Mouse (Mus musculus) NIH3T3 (cell line): ENCODE results near the gene Fbxo40.

ENCODE experiments used
- DNase-seq: peaks from one replicate; pipeline ENCODE4 v3.0.0-alpha.2; 2012; ENCODE audit warnings: low read depth

Fbxo40 gene

DNA sequence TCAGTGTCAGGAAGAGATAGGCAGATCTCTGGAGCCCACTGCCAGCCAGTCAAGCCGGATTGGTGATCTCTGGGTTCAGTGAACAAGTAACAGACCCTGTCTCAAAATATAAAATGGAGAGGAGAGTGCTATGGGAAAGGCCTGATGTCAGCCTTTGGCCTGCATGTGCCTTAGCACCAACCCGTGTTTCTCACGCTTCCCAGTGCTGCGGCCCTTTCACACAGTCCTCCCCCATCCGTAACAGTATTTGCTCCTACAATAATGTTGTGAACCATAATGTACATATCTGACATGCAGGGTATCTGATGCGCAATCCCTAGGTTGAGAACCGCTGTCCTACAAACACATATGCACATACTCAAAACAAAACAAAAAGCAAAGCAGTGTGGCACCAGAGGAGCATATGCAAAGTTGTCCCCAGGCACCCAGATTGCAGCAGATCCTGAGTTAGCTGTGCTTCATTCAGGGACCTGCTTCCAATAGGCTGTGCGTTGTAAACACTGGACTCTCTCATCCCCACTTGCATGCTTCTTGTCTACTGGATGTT is 69.1 kb downstream of the Fbxo40 start:
- no peak for DNase-seq

DNA sequence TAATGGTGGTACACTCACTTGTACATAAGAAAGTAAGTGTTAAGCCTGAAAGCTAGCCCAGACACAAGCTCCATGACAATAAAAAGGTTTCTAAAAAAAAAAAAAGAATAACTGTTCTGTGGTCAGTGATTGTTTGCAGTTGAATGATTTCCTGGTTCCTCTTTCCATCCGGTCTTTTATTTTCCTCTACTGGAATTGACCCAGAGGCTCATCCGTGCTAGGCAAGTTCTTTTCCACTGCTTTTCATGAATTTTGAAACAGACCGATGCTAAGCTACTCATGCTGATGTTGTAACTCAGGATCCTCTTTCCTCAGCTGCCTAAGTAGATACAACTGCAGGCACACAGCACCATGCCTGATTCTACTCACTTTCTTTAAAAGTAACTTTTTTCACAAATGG is 69.9 kb downstream of the Fbxo40 start:
- DNase-seq, result no peak

DNA sequence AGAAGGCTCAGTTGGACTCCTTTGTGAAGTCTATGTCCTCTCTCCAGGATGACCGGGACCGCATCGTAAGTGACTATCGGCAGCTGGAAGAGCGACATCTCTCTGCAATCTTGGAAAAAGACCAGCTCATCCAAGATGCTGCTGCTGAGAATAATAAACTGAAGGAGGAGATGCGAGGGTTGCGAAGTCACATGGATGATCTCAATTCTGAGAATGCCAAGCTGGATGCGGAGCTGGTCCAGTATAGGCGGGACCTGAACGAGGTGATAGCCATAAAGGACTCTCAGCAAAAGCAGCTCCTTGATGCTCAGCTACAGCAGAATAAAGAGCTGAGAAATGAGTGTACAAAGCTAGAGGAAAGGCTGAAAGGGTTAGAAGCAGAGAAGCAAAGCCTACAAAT is 71.8 kb downstream of the Fbxo40 start:
- DNase-seq, result no peak

GRCm38 (mm10) chr16:36914195-36914594 is 76.1 kb downstream of the Fbxo40 start:
- DNase-seq, result no peak
